Mouse (Mus musculus): ENCODE data around the gene Tbc1d19.

The Tbc1d19 gene

GRCm38 (mm10) chr5:53809115-53809991 is at the start of gene Tbc1d19:
Tbc1d19 (plus strand) TSS chr5:53809606.
- peak; percentile 74 for DNase-seq (ENCODE audit: low spot score)

- no peak for DNase-seq (ENCODE audit: low spot score)
Measured at GRCm38 (mm10) chr5:53759912-53760311, 49.5 kb upstream of the Tbc1d19 start.

GRCm38 (mm10) chr5:53760914-53761313 is 48.5 kb upstream of the Tbc1d19 start:
- DNase-seq (ENCODE audit: low spot score) = no peak

- DNase-seq (ENCODE audit: low spot score) = no peak
Measured at GRCm38 (mm10) chr5:53761346-53761745, 48.1 kb upstream of the Tbc1d19 start.

- DNase-seq (ENCODE audit: low spot score) = no peak
Measured at GRCm38 (mm10) chr5:53784818-53785520, 24.4 kb upstream of the Tbc1d19 start.

- no peak for DNase-seq (ENCODE audit: low spot score)
Measured at GRCm38 (mm10) chr5:53801379-53801778, 8.0 kb upstream of the Tbc1d19 start.

- DNase-seq (ENCODE audit: low spot score) = no peak
Measured at GRCm38 (mm10) chr5:53819711-53820110, 10.3 kb downstream of the Tbc1d19 start.

GRCm38 (mm10) chr5:53825886-53826285 is 16.5 kb downstream of the Tbc1d19 start:
- DNase-seq (ENCODE audit: low spot score) = no peak

- DNase-seq (ENCODE audit: low spot score) = no peak
Measured at GRCm38 (mm10) chr5:53834489-53834888, 25.1 kb downstream of the Tbc1d19 start.

GRCm38 (mm10) chr5:53841256-53841655 is 31.9 kb downstream of the Tbc1d19 start:
- DNase-seq (ENCODE audit: low spot score) = no peak

- no peak for DNase-seq (ENCODE audit: low spot score)
Measured at GRCm38 (mm10) chr5:53848294-53848942, 39.0 kb downstream of the Tbc1d19 start.

GRCm38 (mm10) chr5:53852574-53852973 is 43.2 kb downstream of the Tbc1d19 start:
- no peak for DNase-seq (ENCODE audit: low spot score)

GRCm38 (mm10) chr5:53854561-53854960 is 45.2 kb downstream of the Tbc1d19 start:
- DNase-seq (ENCODE audit: low spot score) = no peak

- DNase-seq (ENCODE audit: low spot score) = no peak
Measured at GRCm38 (mm10) chr5:53856011-53856410, 46.6 kb downstream of the Tbc1d19 start.

GRCm38 (mm10) chr5:53865146-53865545 is 55.7 kb downstream of the Tbc1d19 start:
- DNase-seq (ENCODE audit: low spot score) = no peak

GRCm38 (mm10) chr5:53865991-53866390 is 56.6 kb downstream of the Tbc1d19 start:
- DNase-seq (ENCODE audit: low spot score) = no peak

GRCm38 (mm10) chr5:53871665-53872312 is 62.4 kb downstream of the Tbc1d19 start:
- DNase-seq (ENCODE audit: low spot score) = peak; percentile 52

- no peak for DNase-seq (ENCODE audit: low spot score)
Measured at GRCm38 (mm10) chr5:53874966-53875365, 65.6 kb downstream of the Tbc1d19 start.

GRCm38 (mm10) chr5:53880724-53881123 is 71.3 kb downstream of the Tbc1d19 start:
- DNase-seq (ENCODE audit: low spot score) = no peak

- no peak for DNase-seq (ENCODE audit: low spot score)
Measured at GRCm38 (mm10) chr5:53881381-53881990, 72.1 kb downstream of the Tbc1d19 start.

- no peak for DNase-seq (ENCODE audit: low spot score)
Measured at GRCm38 (mm10) chr5:53901406-53901805, 92.0 kb downstream of the Tbc1d19 start.

- DNase-seq (ENCODE audit: low spot score) = no peak
Measured at GRCm38 (mm10) chr5:53902757-53903156, 93.4 kb downstream of the Tbc1d19 start.
